9 mouse cellular contexts compared by ENCODE assay signal in genomic region chr5:120517552-120517951, GRCm38 (mm10). TPM values are rescaled to one million over a fixed set of nuclear protein-coding genes. Genes with fewer than 3 reads are reported as not detected.
DNase-seq lines count a peak whose midpoint lies in the region; ATAC-seq lines count a peak whose summit lies in the region.
"Had no signal": no experiment of that assay in that cellular context is flagged by ENCODE, and none has a peak within 500 bp of the region (broad histone marks: within the 10 kb centered on the region; RNA-seq: fewer than 3 reads in every experiment).

No protein-coding gene starts in this region.

- H3K9ac ChIP-seq in liver, embryonic 13.5 days: no peak overlapping the region
- no peak overlapping the region for H3K9ac ChIP-seq in stomach, embryonic 14.5 days (replicated peaks; ENCODE audit: low read depth, low read length)

- no peak overlapping the region for H3K4me2 ChIP-seq in liver, embryonic 13.5 days
- H3K4me2 ChIP-seq in stomach, embryonic 14.5 days (replicated peaks; ENCODE audit: low read depth, low read length): no peak overlapping the region

- peaks cover 42% of the 10 kb centered on the region for H3K4me1 ChIP-seq in liver, embryonic 13.5 days (replicated peaks)
- peaks cover 47% of the 10 kb centered on the region for H3K4me1 ChIP-seq in heart, embryonic 10.5 days
- H3K4me1 ChIP-seq in stomach, embryonic 14.5 days (ENCODE audit: control insufficient read depth, insufficient read depth, low read length): peaks cover 22% of the 10 kb centered on the region

- WGBS in liver, embryonic 13.5 days (ENCODE audit: insufficient replicate concordance): 57% methylated on average over 9 of the region's 9 CpGs
- 47% methylated on average over 9 of the region's 9 CpGs for WGBS in heart, embryonic 10.5 days
- WGBS in stomach, embryonic 14.5 days: 61% methylated on average over 9 of the region's 9 CpGs

- no peaks in the 10 kb centered on the region for H3K27me3 ChIP-seq in liver, embryonic 13.5 days
- peaks cover 21% of the 10 kb centered on the region; the same call in 1 of the 2 replicates for H3K27me3 ChIP-seq in heart, embryonic 10.5 days (ENCODE audit: insufficient read depth, poor library complexity, severe bottlenecking)
- H3K27me3 ChIP-seq in stomach, embryonic 14.5 days (ENCODE audit: control insufficient read depth, insufficient read depth, low read length): no peaks in the 10 kb centered on the region

- H3K4me3 ChIP-seq in liver, embryonic 13.5 days (replicated peaks): no peak overlapping the region
- H3K4me3 ChIP-seq in heart, embryonic 10.5 days: no peak overlapping the region
- H3K4me3 ChIP-seq in stomach, embryonic 14.5 days (ENCODE audit: low read depth, low read length): no peak overlapping the region

- no peak for ATAC-seq in liver, embryonic 13.5 days (ENCODE audit: low read depth)
- no peak for ATAC-seq in stomach, embryonic 14.5 days (ENCODE audit: insufficient number of reproducible peaks, insufficient read depth, low FRiP score, low read depth)

- H3K9me3 ChIP-seq in liver, embryonic 13.5 days (replicated peaks): no peaks in the 10 kb centered on the region
- no peaks in the 10 kb centered on the region for H3K9me3 ChIP-seq in heart, embryonic 10.5 days
- no peaks in the 10 kb centered on the region for H3K9me3 ChIP-seq in stomach, embryonic 14.5 days (ENCODE audit: control insufficient read depth, low read depth, low read length)

- H3K36me3 ChIP-seq in liver, embryonic 13.5 days: peaks cover 8% of the 10 kb centered on the region; the same call in 1 of the 2 replicates
- H3K36me3 ChIP-seq in heart, embryonic 10.5 days: peaks cover under 1% of the 10 kb centered on the region; the same call in 1 of the 2 replicates
- H3K36me3 ChIP-seq in stomach, embryonic 14.5 days (ENCODE audit: control insufficient read depth, insufficient read depth, low read length): no peaks in the 10 kb centered on the region

- no peak for DNase-seq in liver, embryonic 13.5 days
- DNase-seq in liver: no peak
- peak; percentile 50 for DNase-seq in adrenal gland, adult 8-10 months
- DNase-seq in heart, embryonic 10.5 days (ENCODE audit: low spot score): no peak
- no peak for DNase-seq in thymus, postnatal 14 days
- DNase-seq in ovary, postnatal 14 days (ENCODE audit: low spot score): no peak
- DNase-seq in frontal cortex, postnatal 36 days (ENCODE audit: low spot score in 2 of 2): no peak

- H3K27ac ChIP-seq in liver, embryonic 13.5 days: peak overlapping the region; percentile 23
- H3K27ac ChIP-seq in heart, embryonic 10.5 days: peak overlapping the region; percentile 32; the same call in 1 of the 2 replicates
- H3K27ac ChIP-seq in stomach, embryonic 14.5 days (ENCODE audit: low read length): 0 out of 2 replicates have a peak overlapping the region, but pooled peaks have one; percentile 10

RNA-seq across cellular contexts. Expression of gene Slc8b1, which starts 6.6 kb away (rescaled TPM):
- polyA plus RNA-seq in liver, embryonic 13.5 days (2015; fragmentation: Nextera tagmentation; extraction: Ambion mirVana): 4.0 and 4.7 TPM in 2 replicates
- 10 to 100 TPM; 29.5 to 36.7 (median 34.1) TPM for total RNA-seq in adrenal gland, adult 8-10 months (2022)
- 4.2 and 5.9 TPM in 2 replicates for polyA plus RNA-seq in heart, embryonic 10.5 days (2016; fragmentation: Nextera tagmentation; extraction: Ambion mirVana)
- 4.1 and 5.4 TPM in 2 replicates for polyA plus RNA-seq in stomach, embryonic 14.5 days (2014; fragmentation: Nextera tagmentation; extraction: Ambion mirVana)

RNA-seq across cellular contexts. Expression of gene Plbd2, which starts 14.1 kb away (rescaled TPM):
- 17.3 and 17.9 TPM in 2 replicates for polyA plus RNA-seq in liver, embryonic 13.5 days (2015; fragmentation: Nextera tagmentation; extraction: Ambion mirVana)
- 100 to 1,000 TPM in 2 of 4 experiments, 10 to 100 TPM in 2; 97.4 to 106 (median 100) TPM for total RNA-seq in adrenal gland, adult 8-10 months (2022)
- polyA plus RNA-seq in heart, embryonic 10.5 days (2016; fragmentation: Nextera tagmentation; extraction: Ambion mirVana): 43.9 and 46.6 TPM in 2 replicates
- 39.6 and 40.2 TPM in 2 replicates for polyA plus RNA-seq in stomach, embryonic 14.5 days (2014; fragmentation: Nextera tagmentation; extraction: Ambion mirVana)

RNA-seq across cellular contexts. Expression of gene Sds, which starts 41.2 kb away (rescaled TPM):
- not detected in 2 replicates for polyA plus RNA-seq in liver, embryonic 13.5 days (2015; fragmentation: Nextera tagmentation; extraction: Ambion mirVana)
- total RNA-seq in adrenal gland, adult 8-10 months (2022): under 1 TPM in 1 of 4 experiments, not detected in 3; 0.35 TPM
- polyA plus RNA-seq in heart, embryonic 10.5 days (2016; fragmentation: Nextera tagmentation; extraction: Ambion mirVana): 0.16 and 0.23 TPM in 2 replicates
- polyA plus RNA-seq in stomach, embryonic 14.5 days (2014; fragmentation: Nextera tagmentation; extraction: Ambion mirVana): not detected in 2 replicates
- polyA plus RNA-seq: gonadal fat pad, adult 2 months had no signal

RNA-seq across cellular contexts. Expression of gene Sdsl, which starts 44.9 kb away (rescaled TPM):
- 0.82 and 1.0 TPM in 2 replicates for polyA plus RNA-seq in liver, embryonic 13.5 days (2015; fragmentation: Nextera tagmentation; extraction: Ambion mirVana)
- total RNA-seq in adrenal gland, adult 8-10 months (2022): 100 to 1,000 TPM in 3 of 4 experiments, 10 to 100 TPM in 1; 96.5 to 107 (median 105) TPM
- polyA plus RNA-seq in heart, embryonic 10.5 days (2016; fragmentation: Nextera tagmentation; extraction: Ambion mirVana): 7.5 and 7.7 TPM in 2 replicates
- polyA plus RNA-seq in stomach, embryonic 14.5 days (2014; fragmentation: Nextera tagmentation; extraction: Ambion mirVana): 5.7 and 5.8 TPM in 2 replicates
